Mouse (Mus musculus): ENCODE measurements at regions not wholly inside any gene's neighbourhood (a gene's known extent, or its start where the extent isn't known, plus 50 kb on each side); places are given as distances from the start of the nearest gene placed in this dataset.

GRCm38 (mm10) chr6:66012675-66013074 is 60.3 kb downstream of the 4930544G11Rik start:
- no peak for DNase-seq (ENCODE audit: extremely low read depth, insufficient read length, low spot score)

GRCm38 (mm10) chr6:66023531-66023930 is 71.1 kb downstream of the 4930544G11Rik start:
- no peak for DNase-seq (ENCODE audit: extremely low read depth, insufficient read length, low spot score)

GRCm38 (mm10) chr6:66036789-66037188 is 84.4 kb downstream of the 4930544G11Rik start:
- DNase-seq (ENCODE audit: extremely low read depth, insufficient read length, low spot score) = no peak

GRCm38 (mm10) chr6:66051852-66052251 is 99.4 kb downstream of the 4930544G11Rik start:
- DNase-seq (ENCODE audit: extremely low read depth, insufficient read length, low spot score) = no peak

- DNase-seq (ENCODE audit: extremely low read depth, insufficient read length, low spot score) = no peak
These were observed 100.0 kb downstream of the 4930544G11Rik start for GRCm38 (mm10) chr6:66052386-66052785.

GRCm38 (mm10) chr6:66053197-66053596 is 100.8 kb downstream of the 4930544G11Rik start:
- no peak for DNase-seq (ENCODE audit: extremely low read depth, insufficient read length, low spot score)

- no peak for DNase-seq (ENCODE audit: extremely low read depth, insufficient read length, low spot score)
These were observed 116.5 kb downstream of the 4930544G11Rik start for GRCm38 (mm10) chr6:66068874-66069273.

- no peak for DNase-seq (ENCODE audit: extremely low read depth, insufficient read length, low spot score)
These were observed 125.0 kb downstream of the 4930544G11Rik start for GRCm38 (mm10) chr6:66077445-66077844.

GRCm38 (mm10) chr6:66078769-66079168 is 126.4 kb downstream of the 4930544G11Rik start:
- no peak for DNase-seq (ENCODE audit: extremely low read depth, insufficient read length, low spot score)

- no peak for DNase-seq (ENCODE audit: extremely low read depth, insufficient read length, low spot score)
These were observed 149.2 kb downstream of the 4930544G11Rik start for GRCm38 (mm10) chr6:66101555-66102071.

GRCm38 (mm10) chr6:66114366-66114765 is 162.0 kb downstream of the 4930544G11Rik start:
- DNase-seq (ENCODE audit: extremely low read depth, insufficient read length, low spot score) = no peak

GRCm38 (mm10) chr6:66121479-66122183 is 169.2 kb downstream of the 4930544G11Rik start:
- DNase-seq (ENCODE audit: extremely low read depth, insufficient read length, low spot score) = no peak

GRCm38 (mm10) chr6:66124292-66124691 is 171.9 kb downstream of the 4930544G11Rik start:
- DNase-seq (ENCODE audit: extremely low read depth, insufficient read length, low spot score) = no peak

- no peak for DNase-seq (ENCODE audit: extremely low read depth, insufficient read length, low spot score)
These were observed 199.4 kb downstream of the 4930544G11Rik start for GRCm38 (mm10) chr6:66151786-66152185.

- DNase-seq (ENCODE audit: extremely low read depth, insufficient read length, low spot score) = no peak
These were observed 202.4 kb downstream of the 4930544G11Rik start for GRCm38 (mm10) chr6:66154831-66155230.

GRCm38 (mm10) chr6:66160805-66161204 is 208.4 kb downstream of the 4930544G11Rik start:
- DNase-seq (ENCODE audit: extremely low read depth, insufficient read length, low spot score) = no peak

GRCm38 (mm10) chr6:66168913-66169312 is 216.5 kb downstream of the 4930544G11Rik start:
- DNase-seq (ENCODE audit: extremely low read depth, insufficient read length, low spot score) = no peak

GRCm38 (mm10) chr6:66197990-66198389 is 245.6 kb downstream of the 4930544G11Rik start:
- no peak for DNase-seq (ENCODE audit: extremely low read depth, insufficient read length, low spot score)

GRCm38 (mm10) chr6:66200136-66200790 is 247.9 kb downstream of the 4930544G11Rik start:
- DNase-seq (ENCODE audit: extremely low read depth, insufficient read length, low spot score) = no peak

GRCm38 (mm10) chr6:66206197-66206925 is 254.0 kb downstream of the 4930544G11Rik start:
- no peak for DNase-seq (ENCODE audit: extremely low read depth, insufficient read length, low spot score)

- no peak for DNase-seq (ENCODE audit: extremely low read depth, insufficient read length, low spot score)
These were observed 265.1 kb downstream of the 4930544G11Rik start for GRCm38 (mm10) chr6:66217543-66217942.

All from 3134 (cell line).